Mouse (Mus musculus) heart, postnatal 0 days (tissue): ENCODE data around the gene Cpm.

Source experiments
- CTCF ChIP-seq: IDR thresholded peaks from 2 replicates; pipeline ENCODE4 v1.5.1; 2016; ENCODE audit warnings: antibody characterized with exemption, control low read depth, low read depth
- EP300 ChIP-seq: IDR thresholded peaks from 2 replicates; pipeline ENCODE4 v1.6.1; 2016; ENCODE audit warnings: antibody characterized with exemption, low read depth

DNA sequence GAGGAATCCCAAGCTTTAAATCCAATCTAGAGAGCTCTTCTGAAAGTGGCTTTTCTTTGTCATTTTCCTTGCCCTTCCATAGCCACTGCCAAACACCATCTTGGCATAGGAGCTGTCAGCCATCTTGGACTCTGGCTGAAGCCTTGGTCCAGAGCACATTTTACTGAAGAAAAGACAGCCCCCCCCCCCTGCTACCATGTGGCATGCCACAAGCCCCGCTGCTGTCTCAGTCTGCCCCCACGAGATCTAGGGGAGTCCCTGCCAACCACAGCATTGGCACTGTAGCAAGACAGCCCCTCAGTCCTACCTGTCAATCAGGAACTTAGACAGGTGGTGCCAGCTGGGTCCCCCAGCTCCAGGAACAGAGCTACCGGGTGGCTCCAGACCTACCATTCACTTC is 52.2 kb downstream of the Cpm start:
- TF ChIP-seq CTCF (no peak), EP300 (no peak)
